Mouse (Mus musculus): ENCODE measurements at regions not wholly inside any gene's neighbourhood (a gene's known extent, or its start where the extent isn't known, plus 50 kb on each side); places are given as distances from the start of the nearest gene placed in this dataset.
A peak's percentile ranks its signal among the peaks of the same experiment; 100 is the strongest.

- H3K27me3 ChIP-seq, result no peaks in the 10 kb centered on the region
- H3K36me3 ChIP-seq (replicated peaks), result no peaks in the 10 kb centered on the region
- WGBS, result 37% methylated on average over 9 of the region's 9 CpGs
- no peak overlapping the region for H3K9ac ChIP-seq
- H3K27ac ChIP-seq, result peak overlapping the region; percentile 88
- peaks cover 44% of the 10 kb centered on the region for H3K4me1 ChIP-seq
- ATAC-seq (ENCODE audit: low FRiP score), result peak; percentile 80
- H3K9me3 ChIP-seq, result no peaks in the 10 kb centered on the region
- H3K4me3 ChIP-seq (replicated peaks), result no peak overlapping the region
- peak overlapping the region; percentile 24 for H3K4me2 ChIP-seq
Observed at GRCm38 (mm10) chr4:31612825-31613514, 350.9 kb upstream of the Map3k7 start.

GRCm38 (mm10) chr4:31617572-31617971, 346.3 kb upstream of the Map3k7 start:
- H3K9ac ChIP-seq, result no peak overlapping the region
- H3K9me3 ChIP-seq, result no peaks in the 10 kb centered on the region
- peaks cover 6% of the 10 kb centered on the region; the same call in 1 of the 2 replicates for H3K27me3 ChIP-seq
- H3K27ac ChIP-seq, result 0 out of 2 replicates have a peak overlapping the region, but pooled peaks have one; percentile 31
- no peaks in the 10 kb centered on the region for H3K36me3 ChIP-seq (replicated peaks)
- no peak overlapping the region for H3K4me3 ChIP-seq (replicated peaks)
- 58% methylated on average over 7 of the region's 7 CpGs for WGBS
- H3K4me1 ChIP-seq, result peaks cover 33% of the 10 kb centered on the region
- no peak overlapping the region for H3K4me2 ChIP-seq
- no peak for ATAC-seq (ENCODE audit: low FRiP score)

- Histone ChIP-seq H3K9ac (no peak overlapping the region), H3K27me3 (peaks cover 6% of the 10 kb centered on the region; the same call in 1 of the 2 replicates), H3K4me3 (replicated peaks) (no peak overlapping the region), H3K4me1 (peaks cover 29% of the 10 kb centered on the region), H3K9me3 (no peaks in the 10 kb centered on the region), H3K4me2 (no peak overlapping the region), H3K27ac (0 out of 2 replicates have a peak overlapping the region, but pooled peaks have one; percentile 31), H3K36me3 (replicated peaks) (no peaks in the 10 kb centered on the region)
- ATAC-seq (ENCODE audit: low FRiP score), result no peak
- 50% methylated on average over 4 of the region's 4 CpGs for WGBS
Observed at GRCm38 (mm10) chr4:31618026-31618425, 345.9 kb upstream of the Map3k7 start.

GRCm38 (mm10) chr4:31621205-31621604, 342.7 kb upstream of the Map3k7 start:
- ATAC-seq (ENCODE audit: low FRiP score), result no peak
- Histone ChIP-seq H3K4me1 (peaks cover 17% of the 10 kb centered on the region), H3K36me3 (replicated peaks) (no peaks in the 10 kb centered on the region), H3K9me3 (no peaks in the 10 kb centered on the region), H3K4me3 (replicated peaks) (no peak overlapping the region), H3K27ac (no peak overlapping the region), H3K9ac (no peak overlapping the region), H3K27me3 (peaks cover 6% of the 10 kb centered on the region; the same call in 1 of the 2 replicates), H3K4me2 (no peak overlapping the region)
- 97% methylated on average over 2 of the region's 2 CpGs for WGBS

- Histone ChIP-seq H3K36me3 (replicated peaks) (no peaks in the 10 kb centered on the region), H3K27ac (no peak overlapping the region), H3K9ac (no peak overlapping the region), H3K4me2 (no peak overlapping the region), H3K4me1 (peaks cover 9% of the 10 kb centered on the region), H3K9me3 (no peaks in the 10 kb centered on the region), H3K4me3 (replicated peaks) (no peak overlapping the region), H3K27me3 (no peaks in the 10 kb centered on the region)
- 62% methylated on average over 3 of the region's 3 CpGs for WGBS
- no peak for ATAC-seq (ENCODE audit: low FRiP score)
Observed at GRCm38 (mm10) chr4:31627053-31627452, 336.8 kb upstream of the Map3k7 start.

- Histone ChIP-seq H3K27ac (no peak overlapping the region), H3K36me3 (replicated peaks) (no peaks in the 10 kb centered on the region), H3K9me3 (no peaks in the 10 kb centered on the region), H3K9ac (no peak overlapping the region), H3K4me2 (no peak overlapping the region), H3K4me3 (replicated peaks) (no peak overlapping the region), H3K27me3 (no peaks in the 10 kb centered on the region), H3K4me1 (peaks cover 9% of the 10 kb centered on the region)
- WGBS, result 94% methylated on average over 10 of the region's 10 CpGs
- ATAC-seq (ENCODE audit: low FRiP score), result no peak
Observed at GRCm38 (mm10) chr4:31627777-31628176, 336.1 kb upstream of the Map3k7 start.

GRCm38 (mm10) chr4:31638564-31638963, 325.3 kb upstream of the Map3k7 start:
- Histone ChIP-seq H3K9me3 (no peaks in the 10 kb centered on the region), H3K36me3 (replicated peaks) (no peaks in the 10 kb centered on the region), H3K4me1 (peaks cover 7% of the 10 kb centered on the region; the same call in 1 of the 2 replicates), H3K9ac (no peak overlapping the region), H3K4me3 (replicated peaks) (no peak overlapping the region), H3K27me3 (no peaks in the 10 kb centered on the region), H3K27ac (no peak overlapping the region), H3K4me2 (no peak overlapping the region)
- WGBS, result 95% methylated on average over 6 of the region's 6 CpGs
- no peak for ATAC-seq (ENCODE audit: low FRiP score)

GRCm38 (mm10) chr4:31642161-31642560, 321.7 kb upstream of the Map3k7 start:
- Histone ChIP-seq H3K4me1 (peaks cover 7% of the 10 kb centered on the region; the same call in 1 of the 2 replicates), H3K4me2 (no peak overlapping the region), H3K36me3 (replicated peaks) (no peaks in the 10 kb centered on the region), H3K4me3 (replicated peaks) (no peak overlapping the region), H3K27me3 (no peaks in the 10 kb centered on the region), H3K27ac (no peak overlapping the region), H3K9me3 (no peaks in the 10 kb centered on the region), H3K9ac (no peak overlapping the region)
- 47% methylated on average over 9 of the region's 9 CpGs for WGBS
- peak; percentile 92 for ATAC-seq (ENCODE audit: low FRiP score)

- H3K27ac ChIP-seq, result no peak overlapping the region
- no peaks in the 10 kb centered on the region for H3K27me3 ChIP-seq
- no peaks in the 10 kb centered on the region for H3K9me3 ChIP-seq
- peaks cover 7% of the 10 kb centered on the region; the same call in 1 of the 2 replicates for H3K4me1 ChIP-seq
- 72% methylated on average over 10 of the region's 10 CpGs for WGBS
- H3K9ac ChIP-seq, result no peak overlapping the region
- H3K36me3 ChIP-seq (replicated peaks), result no peaks in the 10 kb centered on the region
- H3K4me3 ChIP-seq (replicated peaks), result no peak overlapping the region
- H3K4me2 ChIP-seq, result no peak overlapping the region
- no peak for ATAC-seq (ENCODE audit: low FRiP score)
Observed at GRCm38 (mm10) chr4:31642593-31643290, 321.2 kb upstream of the Map3k7 start.

GRCm38 (mm10) chr4:31648631-31649368, 315.1 kb upstream of the Map3k7 start:
- no peak overlapping the region for H3K4me2 ChIP-seq
- no peaks in the 10 kb centered on the region for H3K36me3 ChIP-seq (replicated peaks)
- no peak overlapping the region for H3K27ac ChIP-seq
- no peak for ATAC-seq (ENCODE audit: low FRiP score)
- 91% methylated on average over 8 of the region's 8 CpGs for WGBS
- H3K9me3 ChIP-seq, result no peaks in the 10 kb centered on the region
- H3K4me1 ChIP-seq, result no peaks in the 10 kb centered on the region
- no peaks in the 10 kb centered on the region for H3K27me3 ChIP-seq
- no peak overlapping the region for H3K4me3 ChIP-seq (replicated peaks)
- H3K9ac ChIP-seq, result no peak overlapping the region

GRCm38 (mm10) chr4:31655364-31656106, 308.4 kb upstream of the Map3k7 start:
- H3K9ac ChIP-seq, result no peak overlapping the region
- no peak for ATAC-seq (ENCODE audit: low FRiP score)
- no peaks in the 10 kb centered on the region for H3K9me3 ChIP-seq
- H3K27me3 ChIP-seq, result no peaks in the 10 kb centered on the region
- 75% methylated on average over 11 of the region's 11 CpGs for WGBS
- no peak overlapping the region for H3K27ac ChIP-seq
- no peaks in the 10 kb centered on the region for H3K4me1 ChIP-seq
- no peak overlapping the region for H3K4me2 ChIP-seq
- H3K36me3 ChIP-seq (replicated peaks), result no peaks in the 10 kb centered on the region
- H3K4me3 ChIP-seq (replicated peaks), result no peak overlapping the region

GRCm38 (mm10) chr4:31656111-31656510, 307.8 kb upstream of the Map3k7 start:
- H3K4me2 ChIP-seq, result no peak overlapping the region
- no peak for ATAC-seq (ENCODE audit: low FRiP score)
- H3K4me3 ChIP-seq (replicated peaks), result no peak overlapping the region
- H3K9ac ChIP-seq, result no peak overlapping the region
- H3K4me1 ChIP-seq, result no peaks in the 10 kb centered on the region
- no peaks in the 10 kb centered on the region for H3K9me3 ChIP-seq
- no peaks in the 10 kb centered on the region for H3K27me3 ChIP-seq
- H3K36me3 ChIP-seq (replicated peaks), result no peaks in the 10 kb centered on the region
- WGBS, result 87% methylated on average over 8 of the region's 8 CpGs
- H3K27ac ChIP-seq, result no peak overlapping the region
